Mouse (Mus musculus): Measurements from ENCODE around the gene Cckar. TPM values are rescaled to one million over a fixed set of nuclear protein-coding genes. Genes with fewer than 3 reads are reported as not detected.
"Not testable (repeated sequence)": the region's sequence is repeated elsewhere in the genome, so short reads cannot be mapped to it uniquely, and the experiment has no call there.

Cckar gene
- total RNA-seq, 2 experiments from 2014 or later: not detected

GRCm38 (mm10) chr5:53688326-53688725, 19.2 kb downstream of the Cckar start:
- intact Hi-C loops (cut with DNase I): no loop called here
- Histone ChIP-seq H3K27ac (no peak overlapping the region), H3K4me3 (no peak overlapping the region)
- TF ChIP-seq CTCF (IDR thresholded peaks at IDR 0.05): no peak
- no peak for DNase-seq

GRCm38 (mm10) chr5:53686379-53686778, 21.1 kb downstream of the Cckar start:
- H3K27ac ChIP-seq: no peak overlapping the region
- DNase-seq: no peak
- intact Hi-C loops (cut with DNase I): no loop called here
- TF ChIP-seq CTCF (IDR thresholded peaks at IDR 0.05): no peak
- H3K4me3 ChIP-seq: no peak overlapping the region

GRCm38 (mm10) chr5:53685623-53686022, 21.9 kb downstream of the Cckar start:
- no peak for DNase-seq
- Histone ChIP-seq H3K27ac (no peak overlapping the region), H3K4me3 (no peak overlapping the region)
- TF ChIP-seq CTCF (IDR thresholded peaks at IDR 0.05): no peak
- intact Hi-C loops (cut with DNase I): no loop called here

- intact Hi-C loops (cut with DNase I): no loop called here
- H3K27ac ChIP-seq: no peak overlapping the region
- no peak for DNase-seq
- no peak for TF ChIP-seq CTCF (IDR thresholded peaks at IDR 0.05)
- no peak overlapping the region for H3K4me3 ChIP-seq
Measured at GRCm38 (mm10) chr5:53684417-53684816, 23.1 kb downstream of the Cckar start.

GRCm38 (mm10) chr5:53683916-53684315, 23.6 kb downstream of the Cckar start:
- Histone ChIP-seq H3K4me3 (no peak overlapping the region), H3K27ac (no peak overlapping the region)
- intact Hi-C loops (cut with DNase I): no loop called here
- TF ChIP-seq CTCF (IDR thresholded peaks at IDR 0.05): no peak
- DNase-seq: no peak

GRCm38 (mm10) chr5:53679651-53680050, 27.9 kb downstream of the Cckar start:
- intact Hi-C loops (cut with DNase I): loop anchor here (10.0 kb wide), 1 partner anchor 435 kb away; no protein-coding TSS in a partner anchor
- no peak for TF ChIP-seq CTCF (IDR thresholded peaks at IDR 0.05)
- Histone ChIP-seq H3K27ac (no peak overlapping the region), H3K4me3 (no peak overlapping the region)
- no peak for DNase-seq

GRCm38 (mm10) chr5:53678036-53678767, 29.3 kb downstream of the Cckar start:
- Histone ChIP-seq H3K27ac (no peak overlapping the region), H3K4me3 (no peak overlapping the region)
- intact Hi-C loops (cut with DNase I): loop anchor here (10.0 kb wide), 1 partner anchor 437 kb away; no protein-coding TSS in a partner anchor
- no peak for TF ChIP-seq CTCF (IDR thresholded peaks at IDR 0.05)
- no peak for DNase-seq

GRCm38 (mm10) chr5:53676671-53677070, 30.8 kb downstream of the Cckar start:
- intact Hi-C loops (cut with DNase I): loop anchor here (10.0 kb wide), 1 partner anchor 438 kb away; no protein-coding TSS in a partner anchor
- TF ChIP-seq CTCF (IDR thresholded peaks at IDR 0.05): no peak
- no peak overlapping the region for H3K27ac ChIP-seq
- DNase-seq: no peak
- H3K4me3 ChIP-seq: no peak overlapping the region

- H3K27ac ChIP-seq, DNase-seq, H3K4me3 ChIP-seq: not testable (repeated sequence)
- intact Hi-C loops (cut with DNase I): loop anchor here (5.0 to 10.0 kb wide), 2 partner anchors 76 to 441 kb away; no protein-coding TSS in a partner anchor
Measured at GRCm38 (mm10) chr5:53673493-53674150, 33.9 kb downstream of the Cckar start.

- peak; percentile 78 for DNase-seq
- no peak overlapping the region for H3K27ac ChIP-seq
- peak; percentile 89 for TF ChIP-seq CTCF (IDR thresholded peaks at IDR 0.05)
- no peak overlapping the region for H3K4me3 ChIP-seq
- intact Hi-C loops (cut with DNase I): loop anchor here (1.0 to 10.0 kb wide), 3 partner anchors 75 to 442 kb away; no protein-coding TSS in a partner anchor
Measured at GRCm38 (mm10) chr5:53672352-53672751, 35.2 kb downstream of the Cckar start.

GRCm38 (mm10) chr5:53671507-53671906, 36.0 kb downstream of the Cckar start:
- Histone ChIP-seq H3K4me3 (no peak overlapping the region), H3K27ac (no peak overlapping the region)
- TF ChIP-seq CTCF (IDR thresholded peaks at IDR 0.05): no peak
- no peak for DNase-seq
- intact Hi-C loops (cut with DNase I): loop anchor here (5.0 to 10.0 kb wide), 2 partner anchors 74 to 443 kb away; no protein-coding TSS in a partner anchor

- DNase-seq: no peak
- intact Hi-C loops (cut with DNase I): loop anchor here (5.0 to 10.0 kb wide), 2 partner anchors 73 to 444 kb away; no protein-coding TSS in a partner anchor
- Histone ChIP-seq H3K27ac (no peak overlapping the region), H3K4me3 (no peak overlapping the region)
- TF ChIP-seq CTCF (IDR thresholded peaks at IDR 0.05): no peak
Measured at GRCm38 (mm10) chr5:53670321-53670938, 37.1 kb downstream of the Cckar start.

- intact Hi-C loops (cut with DNase I): no loop called here
- no peak for DNase-seq
- Histone ChIP-seq H3K4me3 (no peak overlapping the region), H3K27ac (no peak overlapping the region)
- no peak for TF ChIP-seq CTCF (IDR thresholded peaks at IDR 0.05)
Measured at GRCm38 (mm10) chr5:53668021-53668420, 39.5 kb downstream of the Cckar start.
